ENCODE assay signal across 8 mouse cellular contexts in the genomic region with DNA sequence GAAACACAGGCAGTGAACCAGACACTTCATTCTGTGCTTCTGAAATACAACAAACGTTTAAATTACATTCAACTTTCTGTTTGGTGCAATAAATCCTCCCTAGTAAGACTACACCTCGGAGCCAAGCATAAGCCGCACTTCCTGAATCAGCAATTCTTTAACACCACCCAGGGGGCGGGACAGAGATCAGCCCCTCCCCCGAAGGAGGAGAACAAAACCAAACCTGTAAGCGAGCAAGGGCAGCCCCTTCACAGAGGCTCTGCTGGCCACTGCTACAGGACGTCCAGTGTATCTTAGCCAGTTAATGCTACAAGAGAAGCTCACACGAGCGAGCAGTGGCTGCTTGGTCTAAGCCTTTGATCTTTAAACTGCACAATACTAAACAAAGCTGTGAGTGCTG. TPM values are rescaled to one million over a fixed set of nuclear protein-coding genes. Genes with fewer than 3 reads are reported as not detected.
DNase-seq lines count a peak whose midpoint lies in the region; ATAC-seq and TF ChIP-seq lines count a peak whose summit lies in the region.

No protein-coding gene starts in this region.

- H3K27ac ChIP-seq in gastrocnemius, adult 2 months: no peak overlapping the region
- no peak overlapping the region for H3K27ac ChIP-seq in hindbrain, embryonic 11.5 days (ENCODE audit: low read depth, low read length)
- H3K27ac ChIP-seq in limb, embryonic 12.5 days: peak overlapping the region; percentile 69
- H3K27ac ChIP-seq in midbrain, embryonic 12.5 days (replicated peaks): no peak overlapping the region
- H3K27ac ChIP-seq in stomach, embryonic 15.5 days: no peak overlapping the region

- TF ChIP-seq CTCF in gastrocnemius, adult 2 months (IDR thresholded peaks at IDR 0.05): no peak

- H3K27me3 ChIP-seq in hindbrain, embryonic 11.5 days (ENCODE audit: control insufficient read depth, insufficient read depth, low read length): no peaks in the 10 kb centered on the region
- no peaks in the 10 kb centered on the region for H3K27me3 ChIP-seq in limb, embryonic 12.5 days
- no peaks in the 10 kb centered on the region for H3K27me3 ChIP-seq in midbrain, embryonic 12.5 days
- H3K27me3 ChIP-seq in stomach, embryonic 15.5 days (replicated peaks): no peaks in the 10 kb centered on the region

- no peaks in the 10 kb centered on the region for H3K36me3 ChIP-seq in hindbrain, embryonic 11.5 days (ENCODE audit: control insufficient read depth, insufficient read depth, low read length)
- H3K36me3 ChIP-seq in limb, embryonic 12.5 days: 0 out of 2 replicates have a peak, but pooled peaks cover 3% of the 10 kb centered on the region
- no peaks in the 10 kb centered on the region for H3K36me3 ChIP-seq in midbrain, embryonic 12.5 days
- no peaks in the 10 kb centered on the region for H3K36me3 ChIP-seq in stomach, embryonic 15.5 days

- DNase-seq in gastrocnemius, adult 2 months: peak; percentile 51
- DNase-seq in gastrocnemius, adult 8-10 months (ENCODE audit: low spot score in 2 of 2): no peak
- peak; percentile 58 for DNase-seq in hindbrain, embryonic 11.5 days (ENCODE audit: low spot score)
- DNase-seq in cerebellum, adult 11-12 months: no peak

- peak overlapping the region; percentile 32 for H3K4me3 ChIP-seq in gastrocnemius, adult 2 months
- no peak overlapping the region for H3K4me3 ChIP-seq in hindbrain, embryonic 11.5 days (ENCODE audit: low read depth, low read length)
- H3K4me3 ChIP-seq in limb, embryonic 12.5 days (replicated peaks): no peak overlapping the region
- H3K4me3 ChIP-seq in midbrain, embryonic 12.5 days: no peak overlapping the region
- no peak overlapping the region for H3K4me3 ChIP-seq in stomach, embryonic 15.5 days (replicated peaks)

- H3K4me2 ChIP-seq in hindbrain, embryonic 11.5 days (replicated peaks; ENCODE audit: low read depth, low read length): no peak overlapping the region; the same call in 1 of the 2 replicates
- H3K4me2 ChIP-seq in limb, embryonic 12.5 days: peak overlapping the region; percentile 30
- H3K4me2 ChIP-seq in midbrain, embryonic 12.5 days (replicated peaks): peak overlapping the region; percentile 35
- H3K4me2 ChIP-seq in stomach, embryonic 15.5 days: peak overlapping the region; percentile 32

- no peaks in the 10 kb centered on the region for H3K4me1 ChIP-seq in hindbrain, embryonic 11.5 days (replicated peaks; ENCODE audit: control insufficient read depth, insufficient read depth, low read length)
- H3K4me1 ChIP-seq in limb, embryonic 12.5 days (replicated peaks): peaks cover 47% of the 10 kb centered on the region
- H3K4me1 ChIP-seq in midbrain, embryonic 12.5 days: peaks cover 8% of the 10 kb centered on the region
- no peaks in the 10 kb centered on the region for H3K4me1 ChIP-seq in stomach, embryonic 15.5 days

- H3K9ac ChIP-seq in hindbrain, embryonic 11.5 days (ENCODE audit: low read depth, low read length): no peak overlapping the region
- no peak overlapping the region for H3K9ac ChIP-seq in limb, embryonic 12.5 days (replicated peaks)
- H3K9ac ChIP-seq in midbrain, embryonic 12.5 days (replicated peaks): no peak overlapping the region
- no peak overlapping the region for H3K9ac ChIP-seq in stomach, embryonic 15.5 days

- peak; percentile 91 for ATAC-seq in erythroblast, adult 5-6 weeks (replicated peaks; ENCODE audit: low FRiP score, poor library complexity, severe bottlenecking)
- ATAC-seq in hindbrain, embryonic 11.5 days (ENCODE audit: low FRiP score): peak; percentile 47; the same call in 1 of the 2 replicates
- ATAC-seq in limb, embryonic 12.5 days (ENCODE audit: insufficient number of reproducible peaks, insufficient read depth, low FRiP score, low TSS enrichment, low read depth): peak; percentile 46; the same call in 1 of the 2 replicates
- peak; percentile 66 for ATAC-seq in midbrain, embryonic 12.5 days (ENCODE audit: low FRiP score, low read depth)
- peak; percentile 78; the same call in 1 of the 2 replicates for ATAC-seq in stomach, embryonic 15.5 days (ENCODE audit: insufficient read depth, low FRiP score, low read depth)

- no peaks in the 10 kb centered on the region for H3K9me3 ChIP-seq in hindbrain, embryonic 11.5 days (ENCODE audit: control insufficient read depth, low read length)
- no peaks in the 10 kb centered on the region for H3K9me3 ChIP-seq in limb, embryonic 12.5 days
- no peaks in the 10 kb centered on the region for H3K9me3 ChIP-seq in midbrain, embryonic 12.5 days
- no peaks in the 10 kb centered on the region for H3K9me3 ChIP-seq in stomach, embryonic 15.5 days

- 5% methylated on average over 9 of the region's 9 CpGs for whole genome bisulfite sequencing in hindbrain, embryonic 11.5 days
- 3% methylated on average over 9 of the region's 9 CpGs for WGBS in limb, embryonic 12.5 days
- 4% methylated on average over 9 of the region's 9 CpGs for whole genome bisulfite sequencing in midbrain, embryonic 12.5 days
- 4% methylated on average over 9 of the region's 9 CpGs for WGBS in stomach, embryonic 15.5 days

- intact Hi-C loops in gastrocnemius, adult 2 months (cut with DNase I): no loop called here

RNA-seq across cellular contexts. Expression of a gene that starts 43.5 kb away (rescaled TPM):
- total RNA-seq in gastrocnemius, adult 2 months (2021): 1 to 10 TPM; 2.9 to 4.8 TPM
- 1 to 10 TPM; 2.6 to 4.0 (median 3.5) TPM for total RNA-seq in gastrocnemius, adult 8-10 months (2022)
- not detected in 2 replicates for total RNA-seq in erythroblast, adult 5-6 weeks (2015; ENCODE audit: low replicate concordance)
- total RNA-seq in erythroblast, adult 5-6 weeks (2017; ENCODE audit: low replicate concordance): not detected in 2 replicates
- polyA plus RNA-seq in hindbrain, embryonic 11.5 days (2014; fragmentation: Nextera tagmentation; extraction: Ambion mirVana): 17.7 and 19.9 TPM in 2 replicates
- polyA plus RNA-seq in limb, embryonic 12.5 days (2016; fragmentation: Nextera tagmentation; extraction: Ambion mirVana): 56.5 and 61.5 TPM in 2 replicates
- 12.8 and 16.9 TPM in 2 replicates for polyA plus RNA-seq in midbrain, embryonic 12.5 days (2016; fragmentation: Nextera tagmentation; extraction: Ambion mirVana)
- 22.1 and 23.0 TPM in 2 replicates for polyA plus RNA-seq in stomach, embryonic 15.5 days (2015; fragmentation: Nextera tagmentation; extraction: Ambion mirVana)

Comparison
In these comparisons a context has a peak if more than half of its experiments do, and no peak if none do; other contexts are left out.
1. DNase-seq: peak in gastrocnemius, adult 2 months (single experiment) and hindbrain, embryonic 11.5 days (single experiment); none in gastrocnemius, adult 8-10 months (0 of 2) and cerebellum, adult 11-12 months (single experiment).
2. Peak in every context shown above with its lines, with median percentiles within 50 percentile points of each other: ATAC-seq.